Mouse (Mus musculus): ENCODE data around the gene Pkp1. TPM values are rescaled to one million over a fixed set of nuclear protein-coding genes. Genes with fewer than 3 reads are reported as not detected.

Pkp1 gene
- total RNA-seq, 1 experiment from 2014 or later: not detected

Other genes starting within 250 kb of the Pkp1 start
- gene Csrp1, start 199.1 kb downstream of the Pkp1 start, total RNA-seq (2021): 43.2 and 52.1 TPM in 2 replicates
- gene Phlda3, start 153.1 kb downstream of the Pkp1 start, total RNA-seq (2021): 31.3 and 35.1 TPM in 2 replicates
- gene Tnni1, start 139.8 kb downstream of the Pkp1 start, total RNA-seq (2021): not detected in 2 replicates
- gene Lad1, start 100.6 kb downstream of the Pkp1 start, total RNA-seq (2021): not detected in 2 replicates
- gene Tnnt2, start 82.9 kb downstream of the Pkp1 start, total RNA-seq (2021): 0.95 and 2.2 TPM in 2 replicates
- 0.18 TPM in 1 of 2 replicates, not detected in the other for gene Igfn1, start 87.1 kb upstream of the Pkp1 start, total RNA-seq (2021)
- 33.5 and 41.0 TPM in 2 replicates for gene Tmem9, start 88.9 kb upstream of the Pkp1 start, total RNA-seq (2021)
- gene Ascl5, start 131.6 kb upstream of the Pkp1 start, total RNA-seq (2021): not detected in 2 replicates
- 0.21 and 0.52 TPM in 2 replicates for gene Cacna1s, start 133.5 kb upstream of the Pkp1 start, total RNA-seq (2021)
- gene Kif21b, start 212.2 kb upstream of the Pkp1 start, total RNA-seq (2021): 3.2 and 4.6 TPM in 2 replicates